In genomic region chr11:67468846-67469245, GRCm38 (mm10) we compare ENCODE assay signal across 12 mouse cellular contexts. TPM values are rescaled to one million over a fixed set of nuclear protein-coding genes. Genes with fewer than 3 reads are reported as not detected.
A peak's percentile ranks its signal among the peaks of the same experiment; 100 is the strongest.
DNase-seq lines count a peak whose midpoint lies in the region; ATAC-seq and TF ChIP-seq lines count a peak whose summit lies in the region.
"Had no signal": no experiment of that assay in that cellular context is flagged by ENCODE, and none has a peak within 500 bp of the region (broad histone marks: within the 10 kb centered on the region; RNA-seq: fewer than 3 reads in every experiment).

No protein-coding gene starts in this region.

- peak; percentile 11 for DNase-seq in lung, embryonic 14.5 days
- DNase-seq in lung, postnatal 14 days, result no peak
- DNase-seq in adrenal gland, postnatal 14 days, result peak; percentile 38
- DNase-seq in heart, postnatal 10 days, result peak; percentile 43 to 46
- DNase-seq in lung, postnatal 25 days (ENCODE audit: low spot score), result peak; percentile 39
- no peak for DNase-seq in embryo, embryonic 10.5 days (ENCODE audit: low spot score)
- DNase-seq in thymus, postnatal 14 days, result no peak
- DNase-seq: liver, embryonic 13.5 days had no signal

- H3K27ac ChIP-seq in lung, embryonic 14.5 days (ENCODE audit: low read depth), result no peak overlapping the region
- H3K27ac ChIP-seq: embryonic facial prominence, embryonic 13.5 days; hindbrain, postnatal 0 days; liver, embryonic 13.5 days; midbrain, embryonic 12.5 days; neural tube, embryonic 15.5 days had no signal

- no peaks in the 10 kb centered on the region for H3K36me3 ChIP-seq in lung, embryonic 14.5 days (ENCODE audit: insufficient read depth)
- H3K36me3 ChIP-seq: embryonic facial prominence, embryonic 13.5 days; liver, embryonic 13.5 days; midbrain, embryonic 12.5 days; neural tube, embryonic 15.5 days had no signal

- H3K4me1 ChIP-seq in lung, embryonic 14.5 days (ENCODE audit: insufficient read depth), result no peaks in the 10 kb centered on the region
- H3K4me1 ChIP-seq: liver, embryonic 13.5 days; midbrain, embryonic 12.5 days; neural tube, embryonic 15.5 days had no signal

- WGBS in lung, embryonic 14.5 days, result 69% methylated on average over 7 of the region's 7 CpGs

- no peaks in the 10 kb centered on the region for H3K27me3 ChIP-seq in lung, embryonic 14.5 days (ENCODE audit: insufficient read depth, low read length)
- H3K27me3 ChIP-seq: liver, embryonic 13.5 days; midbrain, embryonic 12.5 days; neural tube, embryonic 15.5 days had no signal

- no peaks in the 10 kb centered on the region for H3K9me3 ChIP-seq in lung, embryonic 14.5 days (ENCODE audit: low read depth, low read length)
- H3K9me3 ChIP-seq: embryonic facial prominence, embryonic 13.5 days; liver, embryonic 13.5 days; midbrain, embryonic 12.5 days; neural tube, embryonic 15.5 days had no signal

- intact Hi-C loops in heart, postnatal 10 days (cut with DNase I), result no loop called here

- H3K4me3 ChIP-seq in lung, embryonic 14.5 days (ENCODE audit: low read depth, low read length), result no peak overlapping the region
- H3K4me3 ChIP-seq: embryonic facial prominence, embryonic 13.5 days; liver, embryonic 13.5 days; midbrain, embryonic 12.5 days; neural tube, embryonic 15.5 days had no signal

- TF ChIP-seq CTCF in lung, embryonic 14.5 days (IDR thresholded peaks at IDR 0.05; ENCODE audit: low read depth), result no peak

- H3K4me2 ChIP-seq in lung, embryonic 14.5 days, result no peak overlapping the region
- H3K4me2 ChIP-seq: embryonic facial prominence, embryonic 13.5 days; liver, embryonic 13.5 days; midbrain, embryonic 12.5 days; neural tube, embryonic 15.5 days had no signal

- H3K9ac ChIP-seq in lung, embryonic 14.5 days, result no peak overlapping the region
- H3K9ac ChIP-seq: embryonic facial prominence, embryonic 13.5 days; liver, embryonic 13.5 days; midbrain, embryonic 12.5 days; neural tube, embryonic 15.5 days had no signal

- ATAC-seq in lung, embryonic 14.5 days (ENCODE audit: insufficient read depth), result no peak
- ATAC-seq: hindbrain, postnatal 0 days had no signal

RNA-seq across cellular contexts. Expression of gene Gas7, which starts 13.6 kb away (rescaled TPM):
- polyA plus RNA-seq in lung, embryonic 14.5 days (2014; fragmentation: Nextera tagmentation; extraction: Ambion mirVana), result 9.1 and 10.5 TPM in 2 replicates
- 23.3 and 28.8 TPM in 2 replicates for total RNA-seq in adrenal gland, postnatal 14 days (2021)
- total RNA-seq in heart, postnatal 10 days (2021), result 10 to 100 TPM; 21.3 to 22.2 TPM

Comparison
In these comparisons a context has a peak if more than half of its experiments do, and no peak if none do; other contexts are left out.
1. DNase-seq: peak in lung, embryonic 14.5 days (single experiment), adrenal gland, postnatal 14 days (single experiment), heart, postnatal 10 days (2 of 2) and lung, postnatal 25 days (single experiment); none in lung, postnatal 14 days (single experiment), embryo, embryonic 10.5 days (single experiment) and thymus, postnatal 14 days (single experiment).